Mouse (Mus musculus): ENCODE measurements around the gene Bub1b.
A peak's percentile ranks its signal among the peaks of the same experiment; 100 is the strongest.

- TF ChIP-seq POLR2A (IDR thresholded peaks at IDR 0.05; ENCODE audit: borderline replicate concordance, insufficient read depth, low read length) (no peak), CTCF (IDR thresholded peaks at IDR 0.05; ENCODE audit: borderline replicate concordance, insufficient read depth, low read depth, low read length) (peak; percentile 84)
Observed at GRCm38 (mm10) chr2:118637888-118638526, 40.0 kb downstream of the Bub1b start.

Measured in cerebellum, adult 2 months (tissue).